Mouse (Mus musculus): ENCODE data around the gene Tmem14c.

GRCm38 (mm10) chr13:41030098-41030497, 14.0 kb downstream of the Tmem14c start:
- no peak for TF ChIP-seq CTCF (IDR thresholded peaks at IDR 0.05; ENCODE audit: extremely low read depth, insufficient read depth, low read length)
- no peak for TF ChIP-seq POLR2A (IDR thresholded peaks at IDR 0.05; ENCODE audit: extremely low read depth, insufficient read depth, low read length)

Data from cortical plate, adult 2 months (tissue).